Mouse (Mus musculus) liver, embryonic 11.5 days (tissue): ENCODE results near the gene Rffl. TPM values are rescaled to one million over a fixed set of nuclear protein-coding genes. Genes with fewer than 3 reads are reported as not detected.

Experiments used
- ATAC-seq: fragments of 200-750 bp; cut with Nextera tagmentation; replicated peaks from 2 replicates; pipeline ENCODE4 v1.8.0; 2017; ENCODE audit warnings: moderate number of reproducible peaks, mild to moderate bottlenecking, moderate TSS enrichment, moderate library complexity; ENCODE audit not compliant: low FRiP score
- DNase-seq: peaks from one replicate; pipeline ENCODE4 v3.0.0-alpha.2; 2017; ENCODE audit warnings: low spot score
- H3K27ac ChIP-seq: fragments of 300-500 bp; sonication (generic); 2 replicates; pipeline ENCODE4 v1.5.1; 2014; ENCODE audit warnings: mild to moderate bottlenecking, low read depth, low read length, control low read depth
- H3K27me3 ChIP-seq: fragments of 300-500 bp; sonication (generic); replicated peaks from 2 replicates; pipeline ENCODE4 v1.6.1; 2014; ENCODE audit warnings: low read length, mixed read lengths; ENCODE audit not compliant: control insufficient read depth, insufficient read depth
- H3K36me3 ChIP-seq: fragments of 300-500 bp; sonication (generic); 2 replicates; pipeline ENCODE4 v1.6.1; 2014; ENCODE audit warnings: mild to moderate bottlenecking, low read length, moderate library complexity, mixed read lengths; ENCODE audit not compliant: control insufficient read depth, insufficient read depth
- H3K4me1 ChIP-seq: fragments of 300-500 bp; sonication (generic); replicated peaks from 2 replicates; pipeline ENCODE4 v1.6.1; 2014; ENCODE audit warnings: low read length, mixed read lengths; ENCODE audit not compliant: control insufficient read depth, insufficient read depth
- H3K4me2 ChIP-seq: fragments of 300-500 bp; sonication (generic); 2 replicates; pipeline ENCODE4 v1.6.1; 2014; ENCODE audit warnings: mild to moderate bottlenecking, control low read depth, moderate library complexity
- H3K4me3 ChIP-seq: fragments of 300-500 bp; sonication (generic); 2 replicates; pipeline ENCODE4 v1.5.1; 2014; ENCODE audit warnings: low read depth, low read length, control low read depth
- H3K9ac ChIP-seq: fragments of 300-500 bp; sonication (generic); 2 replicates; pipeline ENCODE4 v1.6.1; 2014; ENCODE audit warnings: low read depth, low read length, control low read depth
- H3K9me3 ChIP-seq: fragments of 300-500 bp; sonication (generic); 2 replicates; pipeline ENCODE4 v1.6.1; 2016; ENCODE audit warnings: low read length, inconsistent platforms, mixed read lengths; ENCODE audit not compliant: control insufficient read depth
- WGBS: fragments of 180-500 bp; shearing (Covaris S2); extraction: QIAGEN DNeasy Blood & Tissue Kit; methylation state at CpG from one replicate; pipeline ENCODE4 v1.1.7; 2014; 5-methylcytosine and 5-hydroxymethylcytosine counted together
- polyA plus RNA-seq: library from polyadenylated mRNA; unstranded; fragments of >200 nt; fragmentation: Nextera tagmentation; extraction: Ambion mirVana; gene quantifications from 2 replicates; pipeline ENCODE4 v1.2.1, GENCODE M21; 2014

The Rffl gene
- polyA plus RNA-seq, 1 experiment from 2014 or later, result 27.5 TPM

DNA sequence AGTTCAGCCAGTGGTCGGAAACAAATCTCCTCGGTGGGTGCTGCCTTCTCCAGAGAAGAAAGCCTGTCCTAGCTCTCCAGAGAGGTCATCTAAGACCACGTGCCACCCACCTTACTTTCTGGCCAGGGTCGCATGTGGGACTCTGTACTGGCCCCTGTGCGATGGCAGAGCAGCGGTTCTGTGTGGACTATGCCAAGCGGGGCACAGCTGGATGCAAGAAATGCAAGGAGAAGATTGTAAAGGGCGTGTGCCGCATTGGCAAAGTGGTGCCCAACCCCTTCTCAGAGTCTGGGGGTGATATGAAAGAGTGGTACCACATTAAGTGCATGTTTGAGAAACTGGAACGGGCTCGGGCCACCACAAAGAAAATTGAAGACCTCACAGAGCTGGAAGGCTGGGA is 87.6 kb downstream of the Rffl start:
- no peak for DNase-seq
- no peak overlapping the region for H3K27ac ChIP-seq
- H3K27me3 ChIP-seq, result no peaks in the 10 kb centered on the region
- no peak for ATAC-seq
- H3K36me3 ChIP-seq, result peaks cover 14% of the 10 kb centered on the region
- WGBS, result 86% methylated on average over 11 of the region's 11 CpGs
- H3K4me1 ChIP-seq, result peaks cover 16% of the 10 kb centered on the region
- no peaks in the 10 kb centered on the region for H3K9me3 ChIP-seq
- H3K9ac ChIP-seq, result no peak overlapping the region
- no peak overlapping the region for H3K4me2 ChIP-seq
- H3K4me3 ChIP-seq, result no peak overlapping the region

- Histone ChIP-seq H3K9ac (peak overlapping the region; percentile 93), H3K36me3 (peaks cover 9% of the 10 kb centered on the region), H3K27me3 (no peaks in the 10 kb centered on the region), H3K27ac (peak overlapping the region; percentile 91; the same call in 1 of the 2 replicates), H3K4me1 (peaks cover 16% of the 10 kb centered on the region), H3K4me3 (peak overlapping the region; percentile 89), H3K9me3 (no peaks in the 10 kb centered on the region), H3K4me2 (peak overlapping the region; percentile 92)
- ATAC-seq, result no peak
- WGBS, result 43% methylated on average over 6 of the region's 6 CpGs
- no peak for DNase-seq
These were observed 88.8 kb downstream of the Rffl start for GRCm38 (mm10) chr11:82782197-82782596.

- Histone ChIP-seq H3K36me3 (peaks cover 9% of the 10 kb centered on the region), H3K9me3 (no peaks in the 10 kb centered on the region), H3K9ac (peak within 1 kb of the TSS; percentile 93), H3K4me3 (peak within 1 kb of the TSS; percentile 89), H3K4me2 (peak within 1 kb of the TSS; percentile 92), H3K4me1 (peaks cover 16% of the 10 kb centered on the region), H3K27me3 (no peaks in the 10 kb centered on the region), H3K27ac (peak within 1 kb of the TSS; percentile 91)
- ATAC-seq (peak; percentile 92), DNase-seq (peak; percentile 93)
- under 1% methylated on average over 82 of the region's 90 CpGs for WGBS
These were observed 89.8 kb downstream of the Rffl start, which contains the start of gene Lig3 for GRCm38 (mm10) chr11:82780983-82781903. Gene Lig3, plus strand, starts transcription at chr11:82781108.

DNA sequence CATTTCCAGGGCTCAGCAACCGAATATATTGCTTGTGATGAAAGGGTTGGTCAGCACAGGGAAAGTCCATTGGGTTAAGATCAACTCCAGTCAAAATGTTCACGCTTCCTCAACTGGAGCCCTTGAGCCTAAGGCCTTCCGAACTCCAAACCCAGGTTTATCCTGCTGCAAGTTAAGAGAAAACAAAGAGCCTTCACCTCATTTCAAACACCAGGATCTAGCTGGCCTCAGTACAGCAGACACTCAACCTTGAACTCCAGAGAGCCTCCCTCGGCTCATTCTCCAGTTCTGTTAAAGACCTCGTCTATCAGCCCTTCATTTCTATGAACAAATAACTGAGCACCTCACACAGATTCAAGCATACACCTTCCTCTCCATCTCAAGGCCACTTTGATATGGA is 90.9 kb downstream of the Rffl start:
- Histone ChIP-seq H3K9ac (peak overlapping the region; percentile 93), H3K36me3 (peaks cover 4% of the 10 kb centered on the region), H3K4me1 (peaks cover 16% of the 10 kb centered on the region), H3K4me2 (peak overlapping the region; percentile 92), H3K27ac (no peak overlapping the region; the same call in 1 of the 2 replicates), H3K27me3 (no peaks in the 10 kb centered on the region), H3K4me3 (peak overlapping the region; percentile 89), H3K9me3 (no peaks in the 10 kb centered on the region)
- DNase-seq, result no peak
- ATAC-seq, result no peak
- 51% methylated on average over 5 of the region's 5 CpGs for WGBS

DNA sequence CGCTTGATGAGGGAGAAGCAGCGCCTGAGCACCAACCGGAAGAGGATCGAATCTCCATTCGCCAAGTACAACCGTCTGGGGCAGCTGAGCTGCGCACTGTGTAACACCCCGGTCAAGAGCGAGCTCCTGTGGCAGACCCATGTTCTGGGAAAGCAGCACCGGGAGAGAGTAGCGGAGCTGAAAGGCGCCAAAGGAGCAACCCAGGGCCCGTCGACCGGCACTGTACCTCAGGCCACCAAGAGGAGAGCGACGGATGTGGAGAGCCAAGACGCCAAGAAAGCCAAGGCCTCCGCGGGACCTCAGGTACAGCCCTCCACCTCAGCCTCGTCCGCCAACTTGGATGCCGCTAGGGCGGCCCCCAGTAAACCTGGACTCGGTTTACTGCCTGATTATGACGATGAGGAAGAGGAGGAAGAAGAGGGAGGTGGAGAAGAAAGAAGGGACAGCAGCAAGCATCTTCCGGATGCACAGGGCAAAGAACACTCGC is 106.5 kb downstream of the Rffl start:
- Histone ChIP-seq H3K4me2 (peak overlapping the region; percentile 91), H3K36me3 (no peaks in the 10 kb centered on the region), H3K9ac (peak overlapping the region; percentile 89), H3K4me1 (peaks cover 15% of the 10 kb centered on the region), H3K27ac (peak overlapping the region; percentile 93; the same call in 1 of the 2 replicates), H3K9me3 (no peaks in the 10 kb centered on the region), H3K4me3 (peak overlapping the region; percentile 83), H3K27me3 (no peaks in the 10 kb centered on the region)
- WGBS, result under 1% methylated on average over 28 of the region's 28 CpGs
- no peak for DNase-seq
- ATAC-seq, result peak; percentile 63

DNA sequence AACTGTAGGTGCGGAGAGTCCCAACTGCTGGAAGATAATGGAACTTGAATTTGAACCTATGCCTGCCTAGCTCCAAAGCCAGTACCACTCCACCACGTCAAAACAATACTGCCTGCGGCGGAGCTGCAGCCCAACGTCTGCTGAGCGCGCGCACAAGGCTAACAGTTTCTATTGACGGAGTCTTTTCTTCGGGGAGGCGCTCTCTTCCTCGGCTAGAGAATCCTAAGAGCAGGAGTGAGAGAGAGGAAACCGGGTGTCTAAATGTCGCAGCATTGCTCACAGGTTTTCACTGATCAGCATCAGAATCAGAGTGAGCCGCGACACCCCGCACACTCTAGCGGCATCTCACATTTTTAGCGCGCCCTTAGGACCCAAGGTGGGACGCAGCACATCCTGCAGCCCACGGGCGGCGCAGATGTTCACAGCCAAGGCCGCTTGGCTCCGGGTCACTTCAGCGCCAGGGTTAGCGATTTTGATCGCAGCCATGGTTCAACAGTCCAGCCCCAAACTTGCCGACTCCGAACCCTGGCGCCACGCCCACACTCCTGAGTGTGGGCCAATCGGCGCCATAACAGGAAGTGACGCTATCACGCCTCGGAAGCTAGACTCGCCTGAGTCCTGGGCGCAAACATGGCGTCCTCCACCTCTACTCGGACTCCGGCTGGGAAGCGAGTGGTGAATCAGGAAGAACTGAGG is 107.1 kb downstream of the Rffl start, which contains the start of the genes Cct6b and Zfp830:
Gene Cct6b (minus strand): TSS at position 580 of the 696 bp plus-strand sequence.
Gene Zfp830 (plus strand): TSS at position 604 of the 696 bp plus-strand sequence.
- Histone ChIP-seq H3K9me3 (no peaks in the 10 kb centered on the region), H3K36me3 (no peaks in the 10 kb centered on the region), H3K4me3 (peak within 1 kb of the TSS; percentile 83), H3K4me1 (peaks cover 15% of the 10 kb centered on the region), H3K27ac (peak within 1 kb of the TSS; percentile 93), H3K9ac (peak within 1 kb of the TSS; percentile 89), H3K27me3 (no peaks in the 10 kb centered on the region), H3K4me2 (peak within 1 kb of the TSS; percentile 91)
- peak; percentile 85 for DNase-seq
- ATAC-seq, result peak; percentile 100
- 1% methylated on average over 44 of the region's 44 CpGs for WGBS

DNA sequence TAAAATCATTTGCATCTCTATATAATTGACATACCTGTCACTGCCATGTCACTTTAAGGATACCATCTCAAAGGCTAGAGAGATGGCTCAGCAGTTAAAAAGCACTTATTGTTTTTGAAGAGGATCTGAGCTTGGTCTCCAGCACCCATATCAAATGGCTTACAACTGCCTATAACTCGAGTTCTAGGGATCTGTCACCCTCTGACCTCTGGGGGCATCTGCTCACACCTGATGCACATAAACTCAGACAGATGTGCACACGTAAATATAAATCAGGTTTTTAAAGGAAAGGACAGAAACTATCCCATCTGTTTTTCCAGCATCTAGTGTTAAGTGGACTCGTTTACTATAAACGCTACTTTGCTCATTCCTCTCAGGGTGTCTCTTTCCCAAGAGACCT is 107.7 kb downstream of the Rffl start:
- Histone ChIP-seq H3K4me2 (peak overlapping the region; percentile 74), H3K9ac (peak overlapping the region; percentile 89), H3K4me3 (peak overlapping the region; percentile 83), H3K36me3 (no peaks in the 10 kb centered on the region), H3K9me3 (no peaks in the 10 kb centered on the region), H3K27me3 (no peaks in the 10 kb centered on the region), H3K27ac (0 out of 2 replicates have a peak overlapping the region, but pooled peaks have one; percentile 93), H3K4me1 (peaks cover 15% of the 10 kb centered on the region)
- DNase-seq (no peak), ATAC-seq (no peak)
- 14% methylated on average over 4 of the region's 4 CpGs for WGBS

DNA sequence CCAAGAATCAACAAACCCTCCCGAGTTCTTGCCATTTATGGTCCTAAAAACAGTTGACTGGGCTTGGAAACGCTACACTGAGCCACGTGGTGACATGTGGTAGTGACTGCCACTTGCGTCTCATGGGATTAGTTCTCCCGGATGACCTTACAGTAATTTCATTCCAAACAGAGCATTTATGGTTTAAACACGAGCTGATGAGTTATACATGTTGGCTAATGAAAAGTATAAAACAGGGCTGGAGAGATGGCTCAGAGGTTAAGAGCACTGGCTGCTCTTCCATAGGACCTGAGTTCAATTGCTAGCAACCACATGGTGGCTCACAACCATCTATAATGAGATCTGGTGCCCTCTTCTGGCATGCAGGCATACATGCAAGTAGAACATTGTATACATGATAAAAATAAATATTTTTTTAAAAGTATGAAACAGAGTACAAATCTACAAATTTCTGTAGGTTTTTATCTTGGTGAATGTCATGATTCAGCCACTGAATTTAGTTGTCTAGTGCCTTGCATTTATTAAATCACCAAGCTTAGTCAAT is 108.7 kb downstream of the Rffl start:
- Histone ChIP-seq H3K36me3 (no peaks in the 10 kb centered on the region), H3K27me3 (no peaks in the 10 kb centered on the region), H3K4me1 (peaks cover 15% of the 10 kb centered on the region), H3K27ac (no peak overlapping the region), H3K4me2 (no peak overlapping the region), H3K9me3 (no peaks in the 10 kb centered on the region), H3K4me3 (no peak overlapping the region), H3K9ac (no peak overlapping the region)
- DNase-seq (no peak), ATAC-seq (no peak)
- 79% methylated on average over 6 of the region's 6 CpGs for WGBS
